Mouse (Mus musculus): ENCODE results near the gene Slc46a3. TPM values are rescaled to one million over a fixed set of nuclear protein-coding genes. Genes with fewer than 3 reads are reported as not detected.
"Not testable (repeated sequence)": the region's sequence is repeated elsewhere in the genome, so short reads cannot be mapped to it uniquely, and the experiment has no call there.

Gene Slc46a3
- 32.2 TPM in 2 replicates for polyA plus RNA-seq (2012; rRNA removed)

GRCm38 (mm10) chr5:147894455-147895076, at the start of gene Slc46a3:
Gene Slc46a3 (minus strand): TSS chr5:147894815.
- DNase-seq (ENCODE audit: low read depth), result no peak

GRCm38 (mm10) chr5:147939226-147939625, 44.6 kb upstream of the Slc46a3 start:
- DNase-seq (ENCODE audit: low read depth), result no peak

GRCm38 (mm10) chr5:147935096-147935495, 40.5 kb upstream of the Slc46a3 start:
- no peak for DNase-seq (ENCODE audit: low read depth)

GRCm38 (mm10) chr5:147928668-147929497, 34.3 kb upstream of the Slc46a3 start:
- DNase-seq (ENCODE audit: low read depth), result no peak

GRCm38 (mm10) chr5:147925935-147926604, 31.5 kb upstream of the Slc46a3 start:
- DNase-seq (ENCODE audit: low read depth), result no peak

GRCm38 (mm10) chr5:147924621-147925020, 30.0 kb upstream of the Slc46a3 start:
- no peak for DNase-seq (ENCODE audit: low read depth)

- no peak for DNase-seq (ENCODE audit: low read depth)
These were observed 23.6 kb upstream of the Slc46a3 start for GRCm38 (mm10) chr5:147918044-147918846.

- DNase-seq (ENCODE audit: low read depth), result no peak
These were observed 21.6 kb upstream of the Slc46a3 start for GRCm38 (mm10) chr5:147916171-147916570.

- DNase-seq (ENCODE audit: low read depth), result no peak
These were observed 20.5 kb upstream of the Slc46a3 start for GRCm38 (mm10) chr5:147915038-147915566.

GRCm38 (mm10) chr5:147913241-147913842, 18.7 kb upstream of the Slc46a3 start:
- no peak for DNase-seq (ENCODE audit: low read depth)

- no peak for DNase-seq (ENCODE audit: low read depth)
These were observed 17.1 kb upstream of the Slc46a3 start for GRCm38 (mm10) chr5:147911744-147912143.

GRCm38 (mm10) chr5:147910807-147911509, 16.3 kb upstream of the Slc46a3 start:
- no peak for DNase-seq (ENCODE audit: low read depth)

- no peak for DNase-seq (ENCODE audit: low read depth)
These were observed 13.2 kb upstream of the Slc46a3 start for GRCm38 (mm10) chr5:147907851-147908250.

GRCm38 (mm10) chr5:147907144-147907543, 12.5 kb upstream of the Slc46a3 start:
- no peak for DNase-seq (ENCODE audit: low read depth)

- no peak for DNase-seq (ENCODE audit: low read depth)
These were observed 8.6 kb upstream of the Slc46a3 start for GRCm38 (mm10) chr5:147903166-147903565.

GRCm38 (mm10) chr5:147902008-147902757, 7.6 kb upstream of the Slc46a3 start:
- no peak for DNase-seq (ENCODE audit: low read depth)

GRCm38 (mm10) chr5:147898968-147899549, 4.4 kb upstream of the Slc46a3 start:
- no peak for DNase-seq (ENCODE audit: low read depth)

GRCm38 (mm10) chr5:147898254-147898653, 3.6 kb upstream of the Slc46a3 start:
- no peak for DNase-seq (ENCODE audit: low read depth)

GRCm38 (mm10) chr5:147896501-147896900, 1.9 kb upstream of the Slc46a3 start:
- DNase-seq (ENCODE audit: low read depth), result not testable (repeated sequence)

All from gonadal fat pad, adult 2 months (tissue).